Mouse (Mus musculus) hindbrain, embryonic 11.5 days (tissue): ENCODE measurements around the gene Ap3b2. TPM values are rescaled to one million over a fixed set of nuclear protein-coding genes. Genes with fewer than 3 reads are reported as not detected.
"Not testable (repeated sequence)": the region's sequence is repeated elsewhere in the genome, so short reads cannot be mapped to it uniquely, and the experiment has no call there.

Experiments
- ATAC-seq: fragments of 200-750 bp; cut with Nextera tagmentation; 2 replicates; pipeline ENCODE4 v1.8.0; 2017; ENCODE audit warnings: mild to moderate bottlenecking, moderate TSS enrichment, moderate library complexity; ENCODE audit not compliant: low FRiP score
- DNase-seq: peaks from one replicate; pipeline ENCODE4 v3.0.0-alpha.2; 2015; ENCODE audit warnings: low spot score
- H3K27ac ChIP-seq: fragments of 300-500 bp; sonication (generic); 2 replicates; pipeline ENCODE4 v1.5.1; 2014; ENCODE audit warnings: mild to moderate bottlenecking, low read depth, low read length
- H3K27me3 ChIP-seq: fragments of 300-500 bp; sonication (generic); 2 replicates; pipeline ENCODE4 v1.6.1; 2014; ENCODE audit warnings: mild to moderate bottlenecking, low read length, moderate library complexity, mixed read lengths; ENCODE audit not compliant: control insufficient read depth, insufficient read depth
- H3K36me3 ChIP-seq: fragments of 300-500 bp; sonication (generic); 2 replicates; pipeline ENCODE4 v1.6.1; 2014; ENCODE audit warnings: mild to moderate bottlenecking, low read length, moderate library complexity, mixed read lengths; ENCODE audit not compliant: control insufficient read depth, insufficient read depth
- H3K4me1 ChIP-seq: fragments of 300-500 bp; sonication (generic); replicated peaks from 2 replicates; pipeline ENCODE4 v1.6.1; 2014; ENCODE audit warnings: low read length, mixed read lengths; ENCODE audit not compliant: control insufficient read depth, insufficient read depth
- H3K4me2 ChIP-seq: fragments of 300-500 bp; sonication (generic); replicated peaks from 2 replicates; pipeline ENCODE4 v1.6.1; 2014; ENCODE audit warnings: mild to moderate bottlenecking, low read depth, low read length
- H3K4me3 ChIP-seq: fragments of 300-500 bp; sonication (generic); 2 replicates; pipeline ENCODE4 v1.5.1; 2014; ENCODE audit warnings: low read depth, low read length
- H3K9ac ChIP-seq: fragments of 300-500 bp; sonication (generic); 2 replicates; pipeline ENCODE4 v1.6.1; 2014; ENCODE audit warnings: low read depth, low read length
- H3K9me3 ChIP-seq: fragments of 300-500 bp; sonication (generic); 2 replicates; pipeline ENCODE4 v1.6.1; 2016; ENCODE audit warnings: low read length; ENCODE audit not compliant: control insufficient read depth
- WGBS: fragments of 180-500 bp; shearing (Covaris S2); extraction: QIAGEN DNeasy Blood & Tissue Kit; methylation state at CpG from one replicate; pipeline ENCODE4 v1.1.7; 2014; 5-methylcytosine and 5-hydroxymethylcytosine counted together
- polyA plus RNA-seq: library from polyadenylated mRNA; unstranded; fragments of >200 nt; fragmentation: Nextera tagmentation; extraction: Ambion mirVana; gene quantifications from 2 replicates; pipeline ENCODE4 v1.2.1, GENCODE M21; 2014

The Ap3b2 gene
- polyA plus RNA-seq, 1 experiment from 2014 or later, result 38.7 TPM

DNA sequence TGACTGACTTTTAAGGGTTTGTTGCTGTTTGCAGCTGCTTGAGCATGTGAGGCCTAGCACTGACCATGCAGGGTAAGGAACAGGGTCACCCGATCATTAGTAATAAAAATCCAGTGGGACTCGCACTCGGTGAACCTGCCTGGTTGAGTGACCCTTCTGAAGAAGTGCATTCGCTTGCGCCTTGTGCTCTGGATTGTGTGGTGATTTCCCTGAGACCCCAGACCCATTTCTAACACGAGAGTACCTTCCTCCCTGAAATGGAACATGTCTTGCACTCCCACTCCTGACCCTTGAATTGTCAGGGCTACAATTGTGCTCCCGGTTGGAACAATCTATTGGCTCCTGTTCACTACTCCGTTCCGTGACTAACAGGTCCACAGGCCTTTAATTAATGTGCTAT lies 1.1 kb downstream of the Ap3b2 start:
- no peaks in the 10 kb centered on the region for H3K27me3 ChIP-seq

GRCm38 (mm10) chr7:81489649-81490048 lies 4.1 kb downstream of the Ap3b2 start:
- no peaks in the 10 kb centered on the region for H3K9me3 ChIP-seq
- no peaks in the 10 kb centered on the region for H3K36me3 ChIP-seq
- no peaks in the 10 kb centered on the region for H3K27me3 ChIP-seq
- H3K9ac ChIP-seq, result 0 out of 2 replicates have a peak overlapping the region, but pooled peaks have one; percentile 23
- WGBS, result 9% methylated on average over 9 of the region's 9 CpGs
- DNase-seq (no peak), ATAC-seq (no peak)
- H3K27ac ChIP-seq, result no peak overlapping the region
- peaks cover 5% of the 10 kb centered on the region for H3K4me1 ChIP-seq
- H3K4me2 ChIP-seq, result no peak overlapping the region
- no peak overlapping the region for H3K4me3 ChIP-seq

More for the DNA sequence above, 1.1 kb downstream of the Ap3b2 start:
- peak overlapping the region; percentile 95 for H3K27ac ChIP-seq
- 35% methylated on average over 9 of the region's 9 CpGs for WGBS
- ATAC-seq (no peak), DNase-seq (no peak)
- H3K9me3 ChIP-seq, result no peaks in the 10 kb centered on the region
- peak overlapping the region; percentile 68 for H3K4me3 ChIP-seq
- no peaks in the 10 kb centered on the region for H3K36me3 ChIP-seq
- peak overlapping the region; percentile 70 for H3K4me2 ChIP-seq
- H3K4me1 ChIP-seq, result peaks cover 10% of the 10 kb centered on the region
- H3K9ac ChIP-seq, result peak overlapping the region; percentile 80

- WGBS, result 1% methylated on average over 8 of the region's 8 CpGs
- Histone ChIP-seq H3K4me3 (no peak overlapping the region), H3K27me3 (peaks cover 17% of the 10 kb centered on the region), H3K9ac (no peak overlapping the region), H3K4me2 (no peak overlapping the region), H3K4me1 (no peaks in the 10 kb centered on the region), H3K36me3 (no peaks in the 10 kb centered on the region), H3K9me3 (no peaks in the 10 kb centered on the region), H3K27ac (no peak overlapping the region)
- ATAC-seq (no peak), DNase-seq (peak; percentile 30)
Observed at GRCm38 (mm10) chr7:81480800-81481199, 12.9 kb downstream of the Ap3b2 start.

- ATAC-seq (no peak), DNase-seq (no peak)
- Histone ChIP-seq H3K9ac (no peak overlapping the region), H3K36me3 (no peaks in the 10 kb centered on the region), H3K27ac (no peak overlapping the region), H3K4me2 (no peak overlapping the region), H3K4me3 (no peak overlapping the region), H3K4me1 (no peaks in the 10 kb centered on the region), H3K9me3 (no peaks in the 10 kb centered on the region), H3K27me3 (peaks cover 17% of the 10 kb centered on the region)
- 72% methylated on average over 3 of the region's 3 CpGs for WGBS
Observed at GRCm38 (mm10) chr7:81479531-81480090, 14.1 kb downstream of the Ap3b2 start.

GRCm38 (mm10) chr7:81478261-81478660 lies 15.5 kb downstream of the Ap3b2 start:
- DNase-seq, H3K9ac ChIP-seq, H3K4me1 ChIP-seq, H3K9me3 ChIP-seq, H3K4me2 ChIP-seq, ATAC-seq, H3K36me3 ChIP-seq, H3K4me3 ChIP-seq, H3K27ac ChIP-seq: not testable (repeated sequence)
- H3K27me3 ChIP-seq, result peaks cover 17% of the 10 kb centered on the region

- no peak overlapping the region for H3K9ac ChIP-seq
- peaks cover 17% of the 10 kb centered on the region for H3K27me3 ChIP-seq
- peak overlapping the region; percentile 26 for H3K4me2 ChIP-seq
- H3K36me3 ChIP-seq, result no peaks in the 10 kb centered on the region
- DNase-seq (no peak), ATAC-seq (no peak; the same call in 1 of the 2 replicates)
- WGBS, result 3% methylated on average over 24 of the region's 24 CpGs
- H3K9me3 ChIP-seq, result no peaks in the 10 kb centered on the region
- H3K4me3 ChIP-seq, result no peak overlapping the region
- no peak overlapping the region for H3K27ac ChIP-seq
- H3K4me1 ChIP-seq, result no peaks in the 10 kb centered on the region
Observed at GRCm38 (mm10) chr7:81476833-81477232, 16.9 kb downstream of the Ap3b2 start.

DNA sequence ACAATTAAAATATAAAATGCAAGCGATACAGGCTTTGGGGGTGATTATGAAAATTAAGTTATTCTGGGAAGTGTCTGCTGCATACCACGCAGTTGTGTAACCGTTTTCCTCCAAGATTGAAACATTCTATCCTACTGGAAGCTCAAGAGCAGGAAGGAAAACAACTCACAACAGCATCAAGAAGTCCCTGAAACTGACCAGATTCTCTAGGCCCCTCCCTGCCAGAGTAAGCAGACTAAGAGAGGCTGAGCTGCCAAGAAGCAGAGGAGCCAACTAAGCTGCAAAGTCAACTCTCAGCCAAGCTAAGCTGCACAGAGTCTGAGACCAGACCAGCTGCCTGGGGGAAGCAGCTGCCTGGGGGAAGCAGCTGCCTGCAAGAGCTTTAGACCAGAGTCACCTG lies 18.5 kb downstream of the Ap3b2 start:
- WGBS, result 79% methylated on average over 3 of the region's 3 CpGs
- no peak overlapping the region for H3K9ac ChIP-seq
- H3K27me3 ChIP-seq, result peaks cover 17% of the 10 kb centered on the region
- ATAC-seq, result no peak
- H3K4me3 ChIP-seq, result no peak overlapping the region
- no peaks in the 10 kb centered on the region for H3K36me3 ChIP-seq
- no peak for DNase-seq
- no peak overlapping the region for H3K27ac ChIP-seq
- H3K4me2 ChIP-seq, result no peak overlapping the region
- no peaks in the 10 kb centered on the region for H3K4me1 ChIP-seq
- H3K9me3 ChIP-seq, result no peaks in the 10 kb centered on the region

DNA sequence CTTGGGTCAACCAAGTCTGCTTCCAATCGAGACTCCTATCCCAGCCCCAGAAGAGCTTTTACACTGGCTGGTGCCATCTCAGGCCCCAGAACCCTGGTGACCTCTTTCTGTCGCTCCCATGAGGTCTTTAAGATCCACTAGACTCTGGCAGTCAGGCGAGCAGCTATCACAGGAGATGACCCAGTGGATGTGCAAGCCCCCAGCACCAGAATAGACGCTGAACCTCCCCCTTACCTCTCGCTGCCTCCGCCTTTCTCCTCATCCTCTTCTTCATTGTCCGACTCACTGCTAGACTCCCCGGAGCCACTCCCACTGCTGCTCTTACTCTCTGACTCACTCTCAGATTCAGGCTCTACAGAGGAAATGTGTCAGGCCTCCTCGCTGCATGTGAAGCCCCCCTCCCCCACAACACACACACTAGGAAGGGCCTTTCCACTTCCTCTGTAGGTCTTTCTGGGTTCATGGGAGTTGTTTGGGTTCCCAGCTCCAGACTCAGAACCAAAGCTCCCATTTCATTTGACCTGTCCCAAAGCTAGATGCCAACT lies 28.7 kb downstream of the Ap3b2 start:
- no peak for DNase-seq

DNA sequence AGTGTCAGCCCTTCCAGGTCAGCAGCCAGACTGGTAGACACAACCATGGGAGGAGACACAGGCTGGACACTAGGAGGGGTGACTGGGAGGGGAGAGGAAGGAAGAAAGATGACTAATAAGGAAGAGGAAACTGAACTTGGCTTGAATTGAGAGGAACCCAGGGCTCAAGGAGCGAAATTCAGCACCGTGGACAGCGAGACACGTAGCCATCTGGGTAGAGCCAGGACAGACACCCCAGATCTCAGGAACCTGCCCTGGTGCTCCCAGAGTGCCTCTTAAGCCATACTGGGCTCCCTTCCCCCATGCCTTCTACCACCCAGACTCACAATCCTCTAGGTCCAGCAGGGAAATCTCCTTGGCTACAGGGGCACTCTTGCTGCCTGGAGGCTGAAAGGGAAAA lies 29.6 kb downstream of the Ap3b2 start:
- Histone ChIP-seq H3K4me1 (no peaks in the 10 kb centered on the region), H3K9ac (no peak overlapping the region), H3K4me3 (no peak overlapping the region), H3K36me3 (0 out of 2 replicates have a peak, but pooled peaks cover 2% of the 10 kb centered on the region), H3K27me3 (no peaks in the 10 kb centered on the region), H3K9me3 (no peaks in the 10 kb centered on the region), H3K4me2 (no peak overlapping the region), H3K27ac (no peak overlapping the region)
- no peak for ATAC-seq
- DNase-seq, result peak; percentile 57
- 4% methylated on average over 4 of the region's 4 CpGs for WGBS

More for the DNA sequence above, 28.7 kb downstream of the Ap3b2 start:
- no peak overlapping the region for H3K4me3 ChIP-seq
- 78% methylated on average over 9 of the region's 9 CpGs for WGBS
- ATAC-seq, result no peak
- no peak overlapping the region for H3K9ac ChIP-seq
- H3K4me1 ChIP-seq, result no peaks in the 10 kb centered on the region
- no peaks in the 10 kb centered on the region for H3K9me3 ChIP-seq
- no peak overlapping the region for H3K27ac ChIP-seq
- H3K4me2 ChIP-seq, result no peak overlapping the region
- no peaks in the 10 kb centered on the region for H3K27me3 ChIP-seq
- 0 out of 2 replicates have a peak, but pooled peaks cover 2% of the 10 kb centered on the region for H3K36me3 ChIP-seq
